Mouse (Mus musculus) mesoderm, embryonic 11.5 days (tissue): ENCODE data around the gene Klk1b4.

Source experiments
- DNase-seq: peaks from one replicate; pipeline ENCODE4 v3.0.0-alpha.2; 2012; ENCODE audit warnings: low read depth, low spot score

Klk1b4 gene

DNA sequence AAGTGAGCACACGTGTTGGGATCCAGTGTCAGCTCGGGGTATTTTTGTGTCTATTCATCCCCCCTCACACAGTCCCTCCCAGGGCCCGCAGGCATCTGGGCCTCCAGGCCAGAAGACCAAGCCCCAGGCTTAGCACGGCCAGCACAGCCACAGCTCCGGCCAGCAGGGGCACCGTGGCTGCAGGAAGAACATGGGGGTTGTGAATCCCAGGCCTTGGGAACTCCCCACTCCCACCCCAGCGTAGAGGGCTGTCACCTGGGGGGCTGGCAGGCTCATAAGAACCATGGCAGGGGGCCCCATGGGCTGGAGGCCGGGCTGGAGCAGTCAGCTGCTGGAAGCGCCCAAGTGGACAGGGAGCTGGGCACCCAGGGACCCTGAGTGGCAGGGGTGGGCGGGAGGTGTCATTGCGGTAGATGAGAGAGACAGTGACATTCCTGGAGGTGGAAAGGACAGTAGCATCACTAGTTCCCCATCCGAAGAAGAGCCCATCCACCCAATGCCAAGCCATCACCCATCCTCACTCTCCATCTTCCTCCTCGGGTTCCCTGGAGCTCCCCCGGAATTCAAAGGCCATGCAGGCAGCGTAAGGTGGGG is 45.9 kb downstream of the Klk1b4 start:
- no peak for DNase-seq

DNA sequence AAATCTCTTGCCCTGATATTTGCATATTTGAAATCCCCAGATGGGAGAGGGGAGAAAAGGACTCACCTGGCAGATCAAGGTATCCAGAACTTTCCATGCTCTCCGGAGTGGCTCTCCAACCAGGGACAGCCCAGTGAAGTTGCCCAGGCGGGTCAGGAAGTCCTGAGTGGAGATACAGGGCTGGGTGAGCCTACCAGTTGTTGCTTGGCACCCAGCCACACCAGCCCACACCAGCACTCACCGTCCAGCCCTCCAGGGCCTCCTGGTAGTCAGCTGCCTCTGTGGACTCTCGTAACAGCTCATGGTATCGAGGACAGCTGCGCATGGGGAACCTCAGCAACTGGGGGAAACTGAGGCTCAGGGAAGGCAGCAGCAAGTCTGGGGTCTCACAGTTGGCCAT is 47.7 kb downstream of the Klk1b4 start:
- DNase-seq = no peak

DNA sequence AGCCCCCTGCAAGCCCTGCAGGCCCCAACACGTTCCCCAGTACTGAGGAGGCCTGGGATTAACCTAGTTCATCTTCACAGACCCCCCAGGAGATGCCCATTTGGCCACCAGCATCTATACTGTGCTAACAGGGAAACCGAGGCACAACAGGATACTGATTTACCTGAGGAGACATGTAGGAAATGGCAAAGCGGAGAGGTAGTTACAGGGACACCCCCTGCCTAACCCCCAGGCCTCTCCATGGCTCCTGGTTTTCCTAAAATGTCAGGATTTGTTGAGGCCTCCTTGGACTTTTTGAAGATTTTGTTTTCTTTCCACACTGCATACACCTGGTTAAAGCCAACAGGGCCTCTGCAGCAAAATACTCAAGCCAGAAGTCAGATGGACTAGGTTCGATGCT is 50.0 kb downstream of the Klk1b4 start, which contains the start of gene Acp4:
TSS of gene Acp4 (minus strand) at position 101 of the 400 bp plus-strand sequence.
- no peak for DNase-seq

DNA sequence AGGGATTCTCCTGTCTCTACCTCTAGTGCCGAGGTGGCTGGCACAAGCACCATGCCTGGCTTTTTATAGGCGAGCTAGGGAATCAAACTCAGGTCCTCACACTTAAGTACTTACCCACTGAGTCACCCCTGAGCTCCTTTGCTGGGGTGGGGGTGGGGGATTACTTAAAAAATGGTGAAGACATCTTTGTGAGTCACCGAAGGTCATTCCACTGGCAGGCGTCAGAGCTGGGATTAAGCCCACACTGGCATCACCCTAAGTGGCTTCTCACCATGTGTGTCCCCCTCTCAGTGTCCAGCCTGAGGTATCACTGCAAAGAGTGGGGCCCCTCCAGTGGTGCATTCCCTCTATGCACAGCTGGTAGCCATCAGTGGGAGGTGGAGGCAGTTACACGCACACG is 53.2 kb downstream of the Klk1b4 start:
- no peak for DNase-seq

DNA sequence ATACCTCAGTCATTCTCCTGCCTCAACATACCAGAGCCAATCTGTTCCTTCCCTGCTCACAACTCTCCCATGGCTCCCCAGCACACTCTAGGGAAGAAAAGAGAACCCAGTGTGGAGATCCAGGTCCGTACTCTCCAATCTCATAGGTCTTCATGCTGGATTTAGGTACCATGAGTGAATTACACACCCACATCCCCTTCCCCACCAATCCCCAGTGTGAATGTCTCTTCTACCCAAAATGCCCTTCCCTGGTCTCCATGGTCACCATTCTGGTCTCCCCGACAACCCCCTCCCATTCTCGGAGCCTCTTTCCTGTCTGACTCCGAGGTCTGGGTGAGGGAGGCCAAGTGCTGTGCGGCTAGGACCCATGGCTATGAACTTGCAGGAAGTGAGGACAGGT is 53.9 kb downstream of the Klk1b4 start, which contains the start of gene Gm15517:
TSS of gene Gm15517 (plus strand) at position 301 of the 400 bp plus-strand sequence.
- DNase-seq = no peak
